Mouse (Mus musculus): Measurements from ENCODE around the gene BC029722.

BC029722 gene

GRCm38 (mm10) chr2:155778004-155778403 lies 41.2 kb downstream of the BC029722 start:
- DNase-seq: no peak

GRCm38 (mm10) chr2:155777688-155777985 lies 41.6 kb downstream of the BC029722 start:
- no peak for DNase-seq

- DNase-seq: no peak
Measured at GRCm38 (mm10) chr2:155776824-155777687, 42.2 kb downstream of the BC029722 start.

- peak; percentile 92 for DNase-seq
Measured at GRCm38 (mm10) chr2:155775685-155776263, 43.5 kb downstream of the BC029722 start.

GRCm38 (mm10) chr2:155774927-155775684 lies 44.1 kb downstream of the BC029722 start, which contains the start of gene Mmp24:
Mmp24 (plus strand) TSS chr2:155775342.
- no peak for DNase-seq

- DNase-seq: no peak
Measured at GRCm38 (mm10) chr2:155774261-155774926, 44.8 kb downstream of the BC029722 start.

GRCm38 (mm10) chr2:155773664-155774063 lies 45.6 kb downstream of the BC029722 start:
- DNase-seq: no peak

Measured in heart, adult 11 months (tissue).